Comparison of ENCODE assay signal across 12 mouse cellular contexts in genomic region chr7:128622994-128623393, GRCm38 (mm10). TPM values are rescaled to one million over a fixed set of nuclear protein-coding genes. Genes with fewer than 3 reads are reported as not detected.
DNase-seq lines count a peak whose midpoint lies in the region; ATAC-seq and TF ChIP-seq lines count a peak whose summit lies in the region.
"Had no signal": no experiment of that assay in that cellular context is flagged by ENCODE, and none has a peak within 500 bp of the region (broad histone marks: within the 10 kb centered on the region; RNA-seq: fewer than 3 reads in every experiment).

No protein-coding gene starts in this region.

- peak overlapping the region; percentile 73 for H3K27ac ChIP-seq in heart, embryonic 12.5 days (ENCODE audit: poor library complexity, severe bottlenecking)
- peak overlapping the region; percentile 86 for H3K27ac ChIP-seq in left cerebral cortex, adult 2 months
- peak overlapping the region; percentile 73; the same call in 1 of the 2 replicates for H3K27ac ChIP-seq in embryonic fibroblast, embryonic 13.5 days (ENCODE audit: insufficient read depth, low read length)
- H3K27ac ChIP-seq: liver, embryonic 15.5 days had no signal

- intact Hi-C loops in heart, postnatal 36 days (cut with DNase I): no loop called here
- intact Hi-C loops in left cerebral cortex, adult 2 months (cut with DNase I): loop anchor here (1.0 to 5.0 kb wide), 2 partner anchors 49 to 63 kb away; no protein-coding TSS in a partner anchor

- no peak for TF ChIP-seq CTCF in left cerebral cortex, adult 2 months (IDR thresholded peaks at IDR 0.05)
- no peak for TF ChIP-seq CTCF in brain, embryonic 14.5 days (IDR thresholded peaks at IDR 0.05; ENCODE audit: borderline replicate concordance, extremely low read depth, insufficient read depth, insufficient read length)
- TF ChIP-seq CTCF in embryonic fibroblast, embryonic 13.5 days (IDR thresholded peaks at IDR 0.05; ENCODE audit: borderline replicate concordance, insufficient read depth, low read length): no peak

- H3K4me3 ChIP-seq in heart, embryonic 12.5 days: no peak overlapping the region
- H3K4me3 ChIP-seq in left cerebral cortex, adult 2 months: no peak overlapping the region
- H3K4me3 ChIP-seq in embryonic fibroblast, embryonic 13.5 days (ENCODE audit: insufficient read depth, low read length): no peak overlapping the region
- H3K4me3 ChIP-seq: liver, embryonic 15.5 days had no signal

- no peak for ATAC-seq in heart, embryonic 12.5 days (ENCODE audit: insufficient number of reproducible peaks, low FRiP score)
- ATAC-seq: midbrain, embryonic 16.5 days had no signal

- H3K27me3 ChIP-seq in heart, embryonic 12.5 days (replicated peaks): no peaks in the 10 kb centered on the region
- H3K27me3 ChIP-seq: liver, embryonic 15.5 days had no signal

- no peaks in the 10 kb centered on the region for H3K9me3 ChIP-seq in heart, embryonic 12.5 days (replicated peaks)
- H3K9me3 ChIP-seq: G1E; liver, embryonic 15.5 days had no signal

- no peaks in the 10 kb centered on the region for H3K36me3 ChIP-seq in heart, embryonic 12.5 days
- H3K36me3 ChIP-seq: liver, embryonic 15.5 days had no signal

- WGBS in heart, embryonic 12.5 days: 65% methylated on average over 2 of the region's 2 CpGs

- no peak for TF ChIP-seq POLR2A in brain, embryonic 14.5 days (IDR thresholded peaks at IDR 0.05; ENCODE audit: borderline replicate concordance, extremely low read depth, insufficient read depth, insufficient read length, poor library complexity, severe bottlenecking)
- TF ChIP-seq POLR2A in embryonic fibroblast, embryonic 13.5 days (IDR thresholded peaks at IDR 0.05; ENCODE audit: low read depth, low read length): no peak

- H3K4me2 ChIP-seq in heart, embryonic 12.5 days: no peak overlapping the region
- H3K4me2 ChIP-seq: liver, embryonic 15.5 days had no signal

- no peak for DNase-seq in heart, postnatal 36 days
- no peak for DNase-seq in left cerebral cortex, adult 2 months (ENCODE audit: extremely low spot score in 1 of 2, low spot score in 2 of 2)
- no peak for DNase-seq in left cerebral cortex, adult 11 months (ENCODE audit: low spot score)
- DNase-seq in brain, embryonic 14.5 days (ENCODE audit: low read depth): peak; percentile 17
- DNase-seq in ovary, postnatal 14 days (ENCODE audit: low spot score): no peak
- DNase-seq: kidney, postnatal 14 days; right cerebral cortex, postnatal 4 days had no signal

- peaks cover 17% of the 10 kb centered on the region for H3K4me1 ChIP-seq in heart, embryonic 12.5 days (replicated peaks)
- H3K4me1 ChIP-seq in embryonic fibroblast, embryonic 13.5 days (ENCODE audit: control insufficient read depth, insufficient read depth, low read length): peaks cover 4% of the 10 kb centered on the region; the same call in 1 of the 2 replicates

- no peak overlapping the region for H3K9ac ChIP-seq in heart, embryonic 12.5 days
- H3K9ac ChIP-seq: liver, embryonic 15.5 days had no signal

RNA-seq across cellular contexts. Expression of gene Inpp5f, which starts 11.9 kb away (rescaled TPM):
- 12.1 and 13.8 TPM in 2 replicates for polyA plus RNA-seq in heart, embryonic 12.5 days (2016; fragmentation: Nextera tagmentation; extraction: Ambion mirVana)
- 1 to 10 TPM; 5.0 to 7.0 TPM for total RNA-seq in heart, postnatal 36 days (2021)
- total RNA-seq in left cerebral cortex, adult 2 months (2021): 10 to 100 TPM; 89.8 to 98.9 TPM
- polyA plus RNA-seq in brain, embryonic 14.5 days (2012; rRNA removed): 124 and 191 TPM in 2 replicates
- 24.4 and 27.1 TPM in 2 replicates for polyA plus RNA-seq in embryonic fibroblast, embryonic 13.5 days (2011; ENCODE audit: insufficient read length, low read depth, missing spikeins)
